Mouse (Mus musculus): Measurements from ENCODE around the gene Nmi. TPM values are rescaled to one million over a fixed set of nuclear protein-coding genes. Genes with fewer than 3 reads are reported as not detected.

Gene Nmi
- polyA plus RNA-seq, 1 experiment from 2014 or later, result 7.7 TPM

GRCm38 (mm10) chr2:51935921-51936320 is 37.4 kb downstream of the Nmi start:
- no peak overlapping the region for H3K9ac ChIP-seq (ENCODE audit: low read depth, low read length)
- 89% methylated on average over 7 of the region's 7 CpGs for WGBS
- no peak overlapping the region for H3K4me2 ChIP-seq (replicated peaks; ENCODE audit: low read depth, low read length)
- no peak overlapping the region for H3K27ac ChIP-seq (ENCODE audit: low read depth, low read length)
- H3K9me3 ChIP-seq (ENCODE audit: control insufficient read depth, low read length), result no peaks in the 10 kb centered on the region
- DNase-seq (ENCODE audit: low spot score) (no peak), ATAC-seq (ENCODE audit: low FRiP score) (no peak)
- no peaks in the 10 kb centered on the region for H3K36me3 ChIP-seq (ENCODE audit: control insufficient read depth, insufficient read depth, low read length)
- H3K4me3 ChIP-seq (ENCODE audit: low read depth, low read length), result no peak overlapping the region
- H3K4me1 ChIP-seq (replicated peaks; ENCODE audit: control insufficient read depth, insufficient read depth, low read length), result no peaks in the 10 kb centered on the region
- H3K27me3 ChIP-seq (ENCODE audit: control insufficient read depth, insufficient read depth, low read length), result no peaks in the 10 kb centered on the region

GRCm38 (mm10) chr2:51934574-51935334 is 38.5 kb downstream of the Nmi start, which contains the start of gene Rbm43:
Gene Rbm43 (minus strand): TSS chr2:51935163.
- no peaks in the 10 kb centered on the region for H3K4me1 ChIP-seq (replicated peaks; ENCODE audit: control insufficient read depth, insufficient read depth, low read length)
- no peaks in the 10 kb centered on the region for H3K9me3 ChIP-seq (ENCODE audit: control insufficient read depth, low read length)
- H3K27me3 ChIP-seq (ENCODE audit: control insufficient read depth, insufficient read depth, low read length), result no peaks in the 10 kb centered on the region
- peak within 1 kb of the TSS; percentile 41 for H3K4me3 ChIP-seq (ENCODE audit: low read depth, low read length)
- peak within 1 kb of the TSS; percentile 88 for H3K4me2 ChIP-seq (replicated peaks; ENCODE audit: low read depth, low read length)
- H3K9ac ChIP-seq (ENCODE audit: low read depth, low read length), result peak within 1 kb of the TSS; percentile 65
- H3K27ac ChIP-seq (ENCODE audit: low read depth, low read length), result no peak within 1 kb of the TSS
- DNase-seq (ENCODE audit: low spot score) (peak; percentile 77), ATAC-seq (ENCODE audit: low FRiP score) (peak; percentile 79)
- H3K36me3 ChIP-seq (ENCODE audit: control insufficient read depth, insufficient read depth, low read length), result no peaks in the 10 kb centered on the region
- 1% methylated on average over 48 of the region's 48 CpGs for whole genome bisulfite sequencing

- no peak overlapping the region for H3K27ac ChIP-seq (ENCODE audit: low read depth, low read length)
Observed at GRCm38 (mm10) chr2:51933341-51934134, 39.8 kb downstream of the Nmi start.

GRCm38 (mm10) chr2:51931241-51931640 is 42.1 kb downstream of the Nmi start:
- H3K4me1 ChIP-seq (replicated peaks; ENCODE audit: control insufficient read depth, insufficient read depth, low read length), result no peaks in the 10 kb centered on the region
- DNase-seq (ENCODE audit: low spot score) (no peak), ATAC-seq (ENCODE audit: low FRiP score) (no peak)
- H3K4me2 ChIP-seq (replicated peaks; ENCODE audit: low read depth, low read length), result no peak overlapping the region
- no peak overlapping the region for H3K4me3 ChIP-seq (ENCODE audit: low read depth, low read length)
- no peaks in the 10 kb centered on the region for H3K36me3 ChIP-seq (ENCODE audit: control insufficient read depth, insufficient read depth, low read length)
- WGBS, result 88% methylated on average over 7 of the region's 7 CpGs
- H3K9ac ChIP-seq (ENCODE audit: low read depth, low read length), result no peak overlapping the region
- H3K27ac ChIP-seq (ENCODE audit: low read depth, low read length), result no peak overlapping the region
- no peaks in the 10 kb centered on the region for H3K9me3 ChIP-seq (ENCODE audit: control insufficient read depth, low read length)
- no peaks in the 10 kb centered on the region for H3K27me3 ChIP-seq (ENCODE audit: control insufficient read depth, insufficient read depth, low read length)

More at GRCm38 (mm10) chr2:51933341-51934134, 39.8 kb downstream of the Nmi start:
- no peaks in the 10 kb centered on the region for H3K9me3 ChIP-seq (ENCODE audit: control insufficient read depth, low read length)
- no peaks in the 10 kb centered on the region for H3K27me3 ChIP-seq (ENCODE audit: control insufficient read depth, insufficient read depth, low read length)
- H3K4me3 ChIP-seq (ENCODE audit: low read depth, low read length), result no peak overlapping the region
- no peaks in the 10 kb centered on the region for H3K4me1 ChIP-seq (replicated peaks; ENCODE audit: control insufficient read depth, insufficient read depth, low read length)
- no peak overlapping the region for H3K4me2 ChIP-seq (replicated peaks; ENCODE audit: low read depth, low read length)
- no peaks in the 10 kb centered on the region for H3K36me3 ChIP-seq (ENCODE audit: control insufficient read depth, insufficient read depth, low read length)
- H3K9ac ChIP-seq (ENCODE audit: low read depth, low read length), result no peak overlapping the region
- ATAC-seq (ENCODE audit: low FRiP score), result no peak
- 66% methylated on average over 11 of the region's 12 CpGs for WGBS
- peak; percentile 19 for DNase-seq (ENCODE audit: low spot score)

GRCm38 (mm10) chr2:51914944-51915680 is 58.2 kb downstream of the Nmi start:
- ATAC-seq (ENCODE audit: low FRiP score) (peak; percentile 85), DNase-seq (ENCODE audit: low spot score) (peak; percentile 89)
- H3K36me3 ChIP-seq (ENCODE audit: control insufficient read depth, insufficient read depth, low read length), result no peaks in the 10 kb centered on the region
- no peak overlapping the region for H3K4me2 ChIP-seq (replicated peaks; ENCODE audit: low read depth, low read length)
- WGBS, result 12% methylated on average over 5 of the region's 5 CpGs
- H3K4me3 ChIP-seq (ENCODE audit: low read depth, low read length), result no peak overlapping the region
- no peak overlapping the region for H3K27ac ChIP-seq (ENCODE audit: low read depth, low read length)
- H3K9me3 ChIP-seq (ENCODE audit: control insufficient read depth, low read length), result no peaks in the 10 kb centered on the region
- H3K27me3 ChIP-seq (ENCODE audit: control insufficient read depth, insufficient read depth, low read length), result no peaks in the 10 kb centered on the region
- no peak overlapping the region for H3K9ac ChIP-seq (ENCODE audit: low read depth, low read length)
- H3K4me1 ChIP-seq (replicated peaks; ENCODE audit: control insufficient read depth, insufficient read depth, low read length), result no peaks in the 10 kb centered on the region

- Histone ChIP-seq H3K9ac (ENCODE audit: low read depth, low read length) (no peak overlapping the region), H3K27me3 (ENCODE audit: control insufficient read depth, insufficient read depth, low read length) (no peaks in the 10 kb centered on the region), H3K4me2 (replicated peaks; ENCODE audit: low read depth, low read length) (no peak overlapping the region), H3K36me3 (ENCODE audit: control insufficient read depth, insufficient read depth, low read length) (no peaks in the 10 kb centered on the region), H3K4me1 (replicated peaks; ENCODE audit: control insufficient read depth, insufficient read depth, low read length) (no peaks in the 10 kb centered on the region), H3K4me3 (ENCODE audit: low read depth, low read length) (no peak overlapping the region), H3K27ac (ENCODE audit: low read depth, low read length) (no peak overlapping the region), H3K9me3 (ENCODE audit: control insufficient read depth, low read length) (no peaks in the 10 kb centered on the region)
- WGBS, result 54% methylated on average over 7 of the region's 7 CpGs
- ATAC-seq (ENCODE audit: low FRiP score) (no peak), DNase-seq (ENCODE audit: low spot score) (no peak)
Observed at GRCm38 (mm10) chr2:51914532-51914931, 58.8 kb downstream of the Nmi start.

GRCm38 (mm10) chr2:51912740-51913139 is 60.6 kb downstream of the Nmi start:
- Histone ChIP-seq H3K9ac (ENCODE audit: low read depth, low read length) (no peak overlapping the region), H3K4me1 (replicated peaks; ENCODE audit: control insufficient read depth, insufficient read depth, low read length) (no peaks in the 10 kb centered on the region), H3K36me3 (ENCODE audit: control insufficient read depth, insufficient read depth, low read length) (no peaks in the 10 kb centered on the region), H3K9me3 (ENCODE audit: control insufficient read depth, low read length) (no peaks in the 10 kb centered on the region), H3K27me3 (ENCODE audit: control insufficient read depth, insufficient read depth, low read length) (no peaks in the 10 kb centered on the region), H3K4me3 (ENCODE audit: low read depth, low read length) (no peak overlapping the region), H3K27ac (ENCODE audit: low read depth, low read length) (no peak overlapping the region), H3K4me2 (replicated peaks; ENCODE audit: low read depth, low read length) (no peak overlapping the region)
- 39% methylated on average over 6 of the region's 6 CpGs for WGBS
- no peak for ATAC-seq (ENCODE audit: low FRiP score)
- DNase-seq (ENCODE audit: low spot score), result no peak

GRCm38 (mm10) chr2:51911864-51912263 is 61.4 kb downstream of the Nmi start:
- H3K4me3 ChIP-seq (ENCODE audit: low read depth, low read length), result no peak overlapping the region
- H3K4me2 ChIP-seq (replicated peaks; ENCODE audit: low read depth, low read length), result no peak overlapping the region
- no peaks in the 10 kb centered on the region for H3K9me3 ChIP-seq (ENCODE audit: control insufficient read depth, low read length)
- 94% methylated on average over 2 of the region's 2 CpGs for WGBS
- H3K27me3 ChIP-seq (ENCODE audit: control insufficient read depth, insufficient read depth, low read length), result no peaks in the 10 kb centered on the region
- no peaks in the 10 kb centered on the region for H3K4me1 ChIP-seq (replicated peaks; ENCODE audit: control insufficient read depth, insufficient read depth, low read length)
- DNase-seq (ENCODE audit: low spot score) (no peak), ATAC-seq (ENCODE audit: low FRiP score) (no peak)
- H3K9ac ChIP-seq (ENCODE audit: low read depth, low read length), result no peak overlapping the region
- no peaks in the 10 kb centered on the region for H3K36me3 ChIP-seq (ENCODE audit: control insufficient read depth, insufficient read depth, low read length)
- H3K27ac ChIP-seq (ENCODE audit: low read depth, low read length), result no peak overlapping the region

Measured in hindbrain, embryonic 11.5 days (tissue).